Mouse (Mus musculus) ES-Bruce4 (cell line): ENCODE results near the gene Gjb6. TPM values are rescaled to one million over a fixed set of nuclear protein-coding genes. Genes with fewer than 3 reads are reported as not detected.

Experiments
- H3K27ac ChIP-seq: 2 replicates; pipeline ENCODE4 v1.5.1; 2012; ENCODE audit warnings: low read length, inconsistent platforms; ENCODE audit not compliant: insufficient read depth
- H3K27me3 ChIP-seq: 2 replicates; pipeline ENCODE4 v1.6.1; 2012; ENCODE audit warnings: mild to moderate bottlenecking, low read length, inconsistent platforms; ENCODE audit not compliant: control insufficient read depth, poor library complexity, insufficient read depth, severe bottlenecking
- H3K36me3 ChIP-seq: 2 replicates; pipeline ENCODE4 v1.6.1; 2012; ENCODE audit warnings: inconsistent platforms, mild to moderate bottlenecking, low read length, moderate library complexity; ENCODE audit not compliant: control insufficient read depth, poor library complexity, insufficient read depth, severe bottlenecking
- H3K4me1 ChIP-seq: one replicate; pipeline ENCODE4 v1.8.1; 2011; ENCODE audit warnings: low read length; ENCODE audit not compliant: control insufficient read depth, insufficient read depth
- H3K4me3 ChIP-seq: 2 replicates; pipeline ENCODE4 v1.5.1; 2011; ENCODE audit warnings: low read depth, mild to moderate bottlenecking, low read length
- H3K9ac ChIP-seq: 2 replicates; pipeline ENCODE4 v1.6.1; 2012; ENCODE audit warnings: low read depth, mild to moderate bottlenecking, inconsistent platforms; ENCODE audit not compliant: poor library complexity, severe bottlenecking
- H3K9me3 ChIP-seq: replicated peaks from 2 replicates; pipeline ENCODE4 v1.6.1; 2012; ENCODE audit warnings: mild to moderate bottlenecking, low read length, inconsistent platforms; ENCODE audit not compliant: control insufficient read depth, poor library complexity, insufficient read depth, severe bottlenecking
- CTCF ChIP-seq: IDR thresholded peaks from one replicate; pipeline ENCODE4 v1.8.1; 2011; ENCODE audit warnings: low read depth, low read length
- EP300 ChIP-seq: IDR thresholded peaks from 2 replicates; pipeline ENCODE4 v1.6.1; 2011; ENCODE audit warnings: low read depth, low read length; ENCODE audit not compliant: insufficient read depth
- POLR2A ChIP-seq: IDR thresholded peaks from one replicate; pipeline ENCODE4 v1.8.1; 2011; ENCODE audit warnings: low read length; ENCODE audit not compliant: insufficient read depth
- polyA plus RNA-seq: library from polyadenylated mRNA; stranded (reverse); fragments of >200 nt; gene quantifications from 2 replicates; pipeline ENCODE4 v1.2.4, GENCODE M21; 2011; ENCODE audit warnings: low read depth; ENCODE audit not compliant: missing spikeins, insufficient read depth, insufficient read length

The Gjb6 gene
- polyA plus RNA-seq, 1 experiment: not detected

GRCm38 (mm10) chr14:57135265-57135664, 1.9 kb upstream of the Gjb6 start:
- no peaks in the 10 kb centered on the region for H3K9me3 ChIP-seq
- no peaks in the 10 kb centered on the region for H3K36me3 ChIP-seq
- H3K27me3 ChIP-seq: peaks cover 6% of the 10 kb centered on the region; the same call in 1 of the 2 replicates
- H3K4me3 ChIP-seq: no peak overlapping the region
- H3K9ac ChIP-seq: no peak overlapping the region
- no peaks in the 10 kb centered on the region for H3K4me1 ChIP-seq
- H3K27ac ChIP-seq: no peak overlapping the region
- TF ChIP-seq CTCF: no peak

DNA sequence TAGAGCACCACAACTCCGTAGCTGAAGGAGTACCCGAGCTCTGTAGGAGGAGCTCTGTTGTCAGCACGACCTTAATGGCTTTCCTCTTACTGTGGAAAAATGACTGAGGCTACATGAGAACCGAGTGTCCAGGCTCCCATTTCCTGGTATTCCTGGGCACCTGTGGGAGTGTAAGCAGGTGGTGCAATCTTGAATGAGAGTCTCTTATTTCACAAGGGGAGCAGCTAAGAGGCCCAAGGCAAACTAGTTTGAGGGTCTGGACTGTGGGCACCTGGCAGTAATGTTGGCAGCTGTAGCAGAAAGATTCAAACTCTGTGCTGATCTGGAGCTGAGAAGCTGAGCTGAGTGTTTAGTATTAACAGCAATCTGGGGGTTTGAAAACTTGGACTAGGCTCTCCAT, 6.0 kb downstream of the Gjb6 start:
- H3K27ac ChIP-seq: no peak overlapping the region
- H3K36me3 ChIP-seq: no peaks in the 10 kb centered on the region
- H3K9me3 ChIP-seq: no peaks in the 10 kb centered on the region
- no peak for TF ChIP-seq CTCF
- TF ChIP-seq EP300: no peak
- no peak for TF ChIP-seq POLR2A
- H3K4me1 ChIP-seq: no peaks in the 10 kb centered on the region
- H3K9ac ChIP-seq: no peak overlapping the region
- H3K4me3 ChIP-seq: no peak overlapping the region
- peaks cover 1% of the 10 kb centered on the region; the same call in 1 of the 2 replicates for H3K27me3 ChIP-seq

GRCm38 (mm10) chr14:57122295-57122694, 11.1 kb downstream of the Gjb6 start:
- no peaks in the 10 kb centered on the region for H3K4me1 ChIP-seq
- TF ChIP-seq EP300 (no peak), POLR2A (no peak), CTCF (no peak)
- no peak overlapping the region for H3K27ac ChIP-seq
- no peaks in the 10 kb centered on the region for H3K36me3 ChIP-seq
- 0 out of 2 replicates have a peak, but pooled peaks cover 1% of the 10 kb centered on the region for H3K27me3 ChIP-seq
- no peak overlapping the region for H3K9ac ChIP-seq
- H3K9me3 ChIP-seq: no peaks in the 10 kb centered on the region
- H3K4me3 ChIP-seq: no peak overlapping the region

DNA sequence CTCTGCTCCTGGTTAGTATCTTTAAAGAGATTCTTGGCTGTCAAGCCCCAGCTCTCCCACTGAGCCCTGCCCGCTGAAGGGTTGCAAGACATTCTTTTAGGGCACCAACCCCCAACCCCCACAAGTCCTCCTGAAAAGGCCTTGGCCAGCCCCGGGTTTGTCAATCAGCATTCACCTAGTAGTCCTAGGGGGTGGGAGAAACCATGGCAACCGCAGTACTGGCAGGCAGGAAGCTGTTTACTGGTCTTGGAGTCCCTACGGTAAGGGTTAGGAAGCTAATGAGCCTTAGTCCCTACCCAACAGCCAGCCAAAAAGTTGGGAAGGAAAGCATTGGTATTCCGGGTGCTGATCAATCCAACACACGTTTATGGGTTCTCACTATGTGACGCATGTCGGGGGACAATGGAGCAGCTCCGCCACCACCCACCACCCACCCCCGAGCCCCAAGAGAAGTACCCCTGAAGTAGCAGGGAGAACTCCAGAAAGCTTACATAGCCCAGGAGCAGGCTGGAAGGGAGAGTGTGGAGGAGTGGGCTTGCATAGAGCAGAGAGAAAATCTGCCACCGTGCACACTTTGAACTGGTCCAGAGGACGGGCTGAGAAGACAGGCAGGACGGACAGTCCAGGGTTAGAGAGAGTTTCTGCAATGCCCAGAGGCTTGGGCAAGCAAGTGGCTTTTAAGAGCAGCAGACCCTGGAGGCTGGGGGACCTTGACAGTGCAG, 17.4 kb downstream of the Gjb6 start, which contains the start of gene Gm4491:
Gm4491 (minus strand) TSS at position 61 of the 722 bp plus-strand sequence.
- no peaks in the 10 kb centered on the region for H3K4me1 ChIP-seq
- no peaks in the 10 kb centered on the region for H3K27me3 ChIP-seq
- no peak within 1 kb of the TSS for H3K9ac ChIP-seq
- no peaks in the 10 kb centered on the region for H3K36me3 ChIP-seq
- no peak within 1 kb of the TSS for H3K27ac ChIP-seq
- no peak within 1 kb of the TSS for H3K4me3 ChIP-seq
- H3K9me3 ChIP-seq: no peaks in the 10 kb centered on the region
- TF ChIP-seq CTCF: no peak
- no peak for TF ChIP-seq EP300
- TF ChIP-seq POLR2A: no peak

- no peaks in the 10 kb centered on the region for H3K9me3 ChIP-seq
- no peak for TF ChIP-seq EP300
- peak; percentile 22 for TF ChIP-seq CTCF
- no peak overlapping the region for H3K9ac ChIP-seq
- no peaks in the 10 kb centered on the region for H3K4me1 ChIP-seq
- H3K27me3 ChIP-seq: peaks cover 3% of the 10 kb centered on the region; the same call in 1 of the 2 replicates
- no peak overlapping the region for H3K4me3 ChIP-seq
- H3K27ac ChIP-seq: no peak overlapping the region
- no peaks in the 10 kb centered on the region for H3K36me3 ChIP-seq
Measured at GRCm38 (mm10) chr14:57109194-57109593, 24.2 kb downstream of the Gjb6 start.

DNA sequence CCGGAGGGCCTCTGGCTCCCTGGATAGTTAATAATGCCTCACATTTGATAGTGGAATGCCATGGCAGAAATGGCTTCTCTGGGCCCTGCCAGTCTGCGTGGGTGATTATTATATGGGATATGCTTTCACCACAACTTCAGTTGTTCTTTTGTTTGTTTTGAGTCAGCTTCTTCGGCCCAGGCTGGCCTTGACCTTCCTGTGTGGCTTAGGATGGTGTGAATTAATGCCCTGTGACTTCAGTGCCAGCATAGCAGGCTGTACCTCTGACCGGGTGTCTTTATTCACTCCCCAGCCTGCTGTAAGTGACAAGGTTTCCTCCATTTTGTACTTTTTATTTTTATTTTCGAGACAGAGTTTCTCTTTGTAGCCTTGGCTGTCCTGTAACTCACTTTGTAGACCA, 25.5 kb downstream of the Gjb6 start:
- no peak overlapping the region for H3K4me3 ChIP-seq
- H3K9me3 ChIP-seq: no peaks in the 10 kb centered on the region
- TF ChIP-seq CTCF: no peak
- no peak for TF ChIP-seq EP300
- TF ChIP-seq POLR2A: no peak
- H3K27ac ChIP-seq: no peak overlapping the region
- H3K36me3 ChIP-seq: no peaks in the 10 kb centered on the region
- peaks cover 9% of the 10 kb centered on the region; the same call in 1 of the 2 replicates for H3K27me3 ChIP-seq
- H3K9ac ChIP-seq: no peak overlapping the region
- no peaks in the 10 kb centered on the region for H3K4me1 ChIP-seq
